Mouse (Mus musculus) CH12F3 (cell line): ENCODE measurements around the gene Amotl1.

Experiments
- in situ Hi-C: fragments of 300-500 bp; cut with MboI; formaldehyde crosslinking; loops from 2 replicates; pipeline ENCODE4 v1.14.3; 2020; ENCODE audit warnings: low sequenced_read_pairs

Gene Amotl1

GRCm38 (mm10) chr9:14559430-14559829 lies 85.4 kb downstream of the Amotl1 start:
- in situ Hi-C loops, result no loop called here

- in situ Hi-C loops, result no loop called here
Observed at GRCm38 (mm10) chr9:14558332-14558731, 86.5 kb downstream of the Amotl1 start.

- in situ Hi-C loops, result no loop called here
Observed at GRCm38 (mm10) chr9:14548366-14548761, 96.5 kb downstream of the Amotl1 start.

- in situ Hi-C loops, result no loop called here
Observed at GRCm38 (mm10) chr9:14547584-14548365, 97.1 kb downstream of the Amotl1 start.

- in situ Hi-C loops, result no loop called here
Observed at GRCm38 (mm10) chr9:14544034-14544757, 100.7 kb downstream of the Amotl1 start.

GRCm38 (mm10) chr9:14534833-14535456 lies 109.9 kb downstream of the Amotl1 start:
- in situ Hi-C loops, result no loop called here

GRCm38 (mm10) chr9:14533659-14534058 lies 111.2 kb downstream of the Amotl1 start:
- in situ Hi-C loops, result no loop called here

GRCm38 (mm10) chr9:14532283-14532682 lies 112.6 kb downstream of the Amotl1 start:
- in situ Hi-C loops, result no loop called here

GRCm38 (mm10) chr9:14530004-14530403 lies 114.9 kb downstream of the Amotl1 start:
- in situ Hi-C loops, result no loop called here

- in situ Hi-C loops, result no loop called here
Observed at GRCm38 (mm10) chr9:14523408-14524043, 121.3 kb downstream of the Amotl1 start.

- in situ Hi-C loops, result no loop called here
Observed at GRCm38 (mm10) chr9:14521695-14522094, 123.2 kb downstream of the Amotl1 start.

- in situ Hi-C loops, result no loop called here
Observed at GRCm38 (mm10) chr9:14520971-14521670, 123.7 kb downstream of the Amotl1 start.

GRCm38 (mm10) chr9:14518105-14518504 lies 126.8 kb downstream of the Amotl1 start:
- in situ Hi-C loops, result loop anchor here (10.0 kb wide), 1 partner anchor 177 kb away; no protein-coding TSS in a partner anchor

GRCm38 (mm10) chr9:14517296-14517695 lies 127.6 kb downstream of the Amotl1 start:
- in situ Hi-C loops, result loop anchor here (10.0 kb wide), 1 partner anchor 178 kb away; no protein-coding TSS in a partner anchor

GRCm38 (mm10) chr9:14512633-14513445 lies 132.0 kb downstream of the Amotl1 start:
- in situ Hi-C loops, result loop anchor here (10.0 kb wide), 1 partner anchor 182 kb away; no protein-coding TSS in a partner anchor

- in situ Hi-C loops, result no loop called here
Observed at GRCm38 (mm10) chr9:14500916-14501424, 143.9 kb downstream of the Amotl1 start.

- in situ Hi-C loops, result no loop called here
Observed at GRCm38 (mm10) chr9:14500023-14500915, 144.6 kb downstream of the Amotl1 start, which contains the start of the genes Kdm4d and Cwc15. Kdm4d (minus strand) TSS chr9:14500482. Cwc15 (plus strand) TSS chr9:14500617.
